Mouse (Mus musculus) midbrain, embryonic 13.5 days (tissue): ENCODE results near the gene Ccna1. TPM values are rescaled to one million over a fixed set of nuclear protein-coding genes. Genes with fewer than 3 reads are reported as not detected.

Source experiments
- ATAC-seq: fragments of 200-750 bp; cut with Nextera tagmentation; 2 replicates; pipeline ENCODE4 v1.8.0; 2017; ENCODE audit warnings: mild to moderate bottlenecking, moderate TSS enrichment, moderate library complexity
- H3K27ac ChIP-seq: fragments of 300-500 bp; sonication (generic); 2 replicates; pipeline ENCODE4 v1.5.1; 2015; ENCODE audit warnings: inconsistent platforms, mild to moderate bottlenecking, moderate library complexity
- H3K27me3 ChIP-seq: fragments of 300-500 bp; sonication (generic); 2 replicates; pipeline ENCODE4 v1.6.1; 2015; ENCODE audit warnings: mild to moderate bottlenecking, inconsistent platforms
- H3K36me3 ChIP-seq: fragments of 300-500 bp; sonication (generic); 2 replicates; pipeline ENCODE4 v1.6.1; 2015; ENCODE audit warnings: mild to moderate bottlenecking, inconsistent platforms
- H3K4me1 ChIP-seq: fragments of 300-500 bp; sonication (generic); replicated peaks from 2 replicates; pipeline ENCODE4 v1.6.1; 2015; ENCODE audit warnings: inconsistent platforms
- H3K4me2 ChIP-seq: fragments of 300-500 bp; sonication (generic); replicated peaks from 2 replicates; pipeline ENCODE4 v1.6.1; 2015; ENCODE audit warnings: moderate library complexity, mild to moderate bottlenecking, inconsistent platforms
- H3K4me3 ChIP-seq: fragments of 300-500 bp; sonication (generic); replicated peaks from 2 replicates; pipeline ENCODE4 v1.5.1; 2015; ENCODE audit warnings: mild to moderate bottlenecking, inconsistent platforms
- H3K9ac ChIP-seq: fragments of 300-500 bp; sonication (generic); replicated peaks from 2 replicates; pipeline ENCODE4 v1.6.1; 2015; ENCODE audit warnings: mild to moderate bottlenecking, inconsistent platforms
- H3K9me3 ChIP-seq: fragments of 300-500 bp; sonication (generic); 2 replicates; pipeline ENCODE4 v1.6.1; 2016; ENCODE audit warnings: mild to moderate bottlenecking, inconsistent platforms
- WGBS: fragments of 180-500 bp; shearing (Covaris S2); methylation state at CpG from one replicate; pipeline ENCODE4 v1.1.7; 2015; 5-methylcytosine and 5-hydroxymethylcytosine counted together
- polyA plus RNA-seq: library from polyadenylated mRNA; unstranded; fragments of >200 nt; fragmentation: Nextera tagmentation; extraction: Ambion mirVana; gene quantifications from 2 replicates; pipeline ENCODE4 v1.2.1, GENCODE M21; 2015

Gene Ccna1
- polyA plus RNA-seq = 1.4 and 2.0 TPM in 2 replicates

DNA sequence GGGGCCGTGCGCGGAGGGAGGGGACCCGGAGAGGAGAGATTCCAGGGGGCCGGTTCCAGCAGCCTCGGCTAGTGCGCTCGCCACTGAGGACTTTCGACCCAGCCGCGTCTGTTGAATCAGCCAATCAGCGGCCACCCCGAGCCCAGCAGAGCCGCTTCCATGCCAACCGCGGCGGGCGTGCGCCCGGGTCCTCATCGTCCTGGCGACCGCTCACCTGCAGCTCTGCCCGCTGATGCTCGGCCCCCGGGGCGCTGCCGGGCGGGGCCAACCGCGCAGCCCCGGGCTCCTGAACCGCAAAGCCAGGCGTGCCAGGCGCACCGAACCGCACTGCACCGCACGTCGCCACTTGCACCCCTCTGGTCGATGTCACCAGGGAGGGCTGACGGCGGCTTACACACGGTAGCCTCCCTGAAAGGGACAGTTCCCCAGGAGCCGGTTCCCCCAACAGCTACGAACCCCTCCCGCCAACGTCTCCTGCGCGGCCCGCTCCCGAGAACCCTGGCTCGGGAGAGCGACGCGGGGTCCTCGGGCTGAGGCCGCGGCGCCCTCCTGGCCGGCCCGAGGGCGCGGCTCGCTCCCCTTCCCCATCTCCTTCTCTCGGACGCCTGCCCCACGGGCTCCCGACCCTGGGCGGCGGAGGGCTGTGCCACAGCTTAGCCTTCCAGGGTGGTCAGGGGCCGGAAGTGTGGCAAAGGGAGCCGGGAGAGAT is at the start of gene Ccna1:
Ccna1 (minus strand) TSS at position 464 of the 709 bp plus-strand sequence.
- no peaks in the 10 kb centered on the region for H3K9me3 ChIP-seq
- H3K4me3 ChIP-seq = peak within 1 kb of the TSS; percentile 67
- peak within 1 kb of the TSS; percentile 98 for H3K4me2 ChIP-seq
- peak within 1 kb of the TSS; percentile 78 for H3K9ac ChIP-seq
- ATAC-seq = peak; percentile 97
- WGBS = under 1% methylated on average over 62 of the region's 73 CpGs
- no peaks in the 10 kb centered on the region for H3K36me3 ChIP-seq
- peaks cover 36% of the 10 kb centered on the region for H3K27me3 ChIP-seq
- H3K4me1 ChIP-seq = peaks cover 12% of the 10 kb centered on the region
- no peak within 1 kb of the TSS for H3K27ac ChIP-seq

DNA sequence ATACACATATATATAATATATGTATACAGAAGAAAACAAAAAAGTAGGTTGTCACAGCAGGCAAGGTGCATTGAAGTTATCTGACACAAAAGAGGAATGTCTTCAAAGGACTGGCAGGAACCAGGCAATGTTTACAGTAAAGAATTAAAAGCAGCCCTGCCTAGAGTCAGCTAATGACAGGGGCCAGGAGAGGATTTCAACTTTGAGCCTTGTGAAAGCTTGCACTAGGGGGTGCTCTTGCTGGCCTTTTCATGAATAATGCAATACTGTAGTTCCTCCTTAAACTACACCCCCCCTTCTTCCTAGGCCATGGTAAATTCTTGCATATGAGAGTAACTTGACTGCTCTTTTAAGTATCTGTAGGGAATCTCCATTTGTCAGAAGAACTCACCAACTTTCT is 45.8 kb upstream of the Ccna1 start:
- Histone ChIP-seq H3K4me2 (no peak overlapping the region), H3K9ac (no peak overlapping the region), H3K9me3 (no peaks in the 10 kb centered on the region), H3K27me3 (no peaks in the 10 kb centered on the region), H3K36me3 (no peaks in the 10 kb centered on the region), H3K4me1 (peaks cover 15% of the 10 kb centered on the region), H3K27ac (no peak overlapping the region), H3K4me3 (no peak overlapping the region)
- ATAC-seq = no peak

DNA sequence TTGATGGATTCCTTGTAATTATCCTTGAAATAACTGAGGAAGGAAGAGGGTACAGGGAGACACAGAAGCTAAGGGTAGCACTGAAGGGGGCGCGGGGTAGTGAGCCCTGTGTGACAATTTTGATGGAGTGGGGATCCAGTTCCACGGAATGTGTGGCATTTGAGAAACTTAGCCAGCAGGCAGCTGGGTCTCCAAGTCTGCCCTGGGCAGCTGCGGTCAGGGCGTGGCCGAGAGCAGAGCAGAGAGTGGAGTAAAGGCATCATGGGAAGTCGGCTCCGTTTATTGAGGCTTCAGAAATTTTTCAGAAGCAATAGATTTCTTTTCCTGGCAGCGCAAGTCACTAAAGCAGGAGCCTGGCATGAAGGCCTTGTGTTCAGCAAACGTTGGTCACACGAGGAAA is 43.7 kb upstream of the Ccna1 start:
- 88% methylated on average over 11 of the region's 11 CpGs for WGBS
- H3K27me3 ChIP-seq = no peaks in the 10 kb centered on the region
- H3K4me2 ChIP-seq = no peak overlapping the region
- H3K4me3 ChIP-seq = no peak overlapping the region
- peaks cover 18% of the 10 kb centered on the region for H3K4me1 ChIP-seq
- no peaks in the 10 kb centered on the region for H3K9me3 ChIP-seq
- no peak overlapping the region for H3K9ac ChIP-seq
- ATAC-seq = no peak
- H3K27ac ChIP-seq = no peak overlapping the region
- H3K36me3 ChIP-seq = no peaks in the 10 kb centered on the region

DNA sequence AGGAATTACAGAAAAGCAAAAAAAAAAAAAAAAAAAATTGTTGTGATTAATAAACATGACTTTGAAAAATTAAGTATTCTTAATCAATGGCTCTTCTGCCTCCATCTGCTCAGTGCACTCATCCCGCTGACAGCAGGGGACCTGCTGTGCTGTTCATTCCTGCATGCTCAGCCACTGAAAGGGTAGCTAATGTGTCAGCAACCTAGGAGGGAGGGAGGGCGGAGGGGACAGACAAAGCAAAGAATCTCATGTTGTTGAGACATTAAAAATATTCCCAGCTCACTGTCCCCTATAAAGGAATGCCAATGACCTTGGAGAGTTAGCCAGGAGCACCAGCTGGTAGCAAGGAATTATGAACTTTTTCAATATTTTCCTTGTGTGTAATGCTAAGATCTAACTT is 42.7 kb upstream of the Ccna1 start:
- Histone ChIP-seq H3K27ac (no peak overlapping the region), H3K4me1 (peaks cover 18% of the 10 kb centered on the region), H3K36me3 (no peaks in the 10 kb centered on the region), H3K4me3 (no peak overlapping the region), H3K27me3 (no peaks in the 10 kb centered on the region), H3K4me2 (no peak overlapping the region), H3K9me3 (no peaks in the 10 kb centered on the region), H3K9ac (no peak overlapping the region)
- 19% methylated on average over 2 of the region's 2 CpGs for WGBS
- ATAC-seq = peak; percentile 80

DNA sequence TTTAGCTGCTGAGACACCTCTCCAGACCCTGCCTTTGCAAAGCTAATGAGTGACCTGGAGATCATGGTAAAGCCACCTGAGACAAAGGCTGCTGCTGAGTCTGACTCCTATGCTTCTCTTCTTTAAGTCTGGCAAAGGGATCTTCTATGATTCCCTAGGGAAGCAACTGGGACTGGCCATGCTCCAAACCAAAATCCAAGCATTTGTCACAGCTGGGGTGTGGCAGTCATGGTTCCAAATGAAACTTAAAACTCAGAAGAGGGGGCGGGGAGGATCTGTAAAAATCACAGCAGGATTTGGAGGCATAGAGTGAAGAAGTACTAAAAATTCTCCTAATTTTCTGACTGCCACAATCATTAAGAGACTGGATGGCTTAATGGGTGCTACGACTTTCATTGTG is 41.9 kb upstream of the Ccna1 start:
- H3K9ac ChIP-seq = no peak overlapping the region
- no peaks in the 10 kb centered on the region for H3K27me3 ChIP-seq
- no peaks in the 10 kb centered on the region for H3K36me3 ChIP-seq
- no peaks in the 10 kb centered on the region for H3K9me3 ChIP-seq
- ATAC-seq = no peak
- H3K4me2 ChIP-seq = no peak overlapping the region
- peaks cover 18% of the 10 kb centered on the region for H3K4me1 ChIP-seq
- 85% methylated on average over 2 of the region's 2 CpGs for WGBS
- H3K4me3 ChIP-seq = no peak overlapping the region
- H3K27ac ChIP-seq = peak overlapping the region; percentile 25; the same call in 1 of the 2 replicates

DNA sequence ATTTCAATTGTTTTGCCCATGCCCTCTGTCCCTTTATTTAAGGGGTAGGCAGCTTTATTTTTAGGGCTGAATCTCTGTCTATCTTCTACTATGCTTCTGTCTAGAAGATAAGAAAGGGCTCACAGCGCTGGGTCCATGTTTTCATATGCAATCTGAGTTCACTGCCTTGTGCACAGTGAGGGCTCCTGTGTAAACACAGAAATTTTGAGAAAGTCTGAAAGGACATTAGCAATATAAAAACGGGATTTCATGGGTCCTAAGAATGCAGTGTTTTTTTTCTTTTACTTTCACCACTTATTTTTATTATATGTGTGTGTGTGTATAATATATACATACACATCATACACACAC is 41.3 kb upstream of the Ccna1 start:
- Histone ChIP-seq H3K9ac (no peak overlapping the region), H3K27ac (peak overlapping the region; percentile 49), H3K36me3 (no peaks in the 10 kb centered on the region), H3K9me3 (no peaks in the 10 kb centered on the region), H3K4me2 (no peak overlapping the region), H3K4me1 (peaks cover 18% of the 10 kb centered on the region), H3K27me3 (no peaks in the 10 kb centered on the region), H3K4me3 (no peak overlapping the region)
- no peak; the same call in 1 of the 2 replicates for ATAC-seq
- WGBS = 78% methylated on average over 2 of the region's 2 CpGs

DNA sequence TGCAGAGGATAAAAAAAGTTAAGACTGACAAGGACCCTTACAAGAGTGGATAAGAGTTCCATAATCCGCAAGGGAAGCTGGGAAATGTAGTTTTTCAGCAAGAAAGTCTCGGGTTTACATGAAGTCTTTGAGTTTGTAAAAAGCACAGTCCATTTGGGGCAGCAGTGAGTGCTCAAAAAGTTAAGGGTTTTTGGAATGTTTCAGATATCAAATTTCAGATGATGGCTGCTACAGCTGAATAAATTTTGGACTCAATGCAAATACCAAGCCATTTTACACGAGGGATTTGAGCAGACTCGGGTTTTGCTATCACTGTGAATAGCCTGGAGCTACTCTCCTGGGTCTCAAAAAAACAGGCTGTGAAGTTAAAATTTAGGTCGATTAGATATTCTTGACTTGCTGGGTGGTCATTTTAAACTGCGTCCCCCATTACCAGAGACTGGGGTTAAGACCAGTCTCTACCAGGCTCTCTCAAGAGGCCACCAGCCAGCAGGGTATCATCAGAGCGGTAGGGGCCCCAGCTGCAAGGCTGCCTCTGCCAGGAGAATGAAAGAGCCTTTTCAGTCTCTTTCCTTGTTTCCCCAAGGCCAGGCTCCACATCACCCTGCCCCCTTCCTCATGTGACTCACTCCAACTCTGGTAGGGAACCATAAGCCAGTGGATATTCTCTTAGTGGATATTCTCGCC is 40.8 kb upstream of the Ccna1 start:
- Histone ChIP-seq H3K36me3 (no peaks in the 10 kb centered on the region), H3K4me1 (peaks cover 18% of the 10 kb centered on the region), H3K27me3 (no peaks in the 10 kb centered on the region), H3K4me2 (no peak overlapping the region), H3K9ac (no peak overlapping the region), H3K9me3 (no peaks in the 10 kb centered on the region), H3K27ac (peak overlapping the region; percentile 49), H3K4me3 (no peak overlapping the region)
- ATAC-seq = peak; percentile 83
- 21% methylated on average over 8 of the region's 8 CpGs for whole genome bisulfite sequencing

DNA sequence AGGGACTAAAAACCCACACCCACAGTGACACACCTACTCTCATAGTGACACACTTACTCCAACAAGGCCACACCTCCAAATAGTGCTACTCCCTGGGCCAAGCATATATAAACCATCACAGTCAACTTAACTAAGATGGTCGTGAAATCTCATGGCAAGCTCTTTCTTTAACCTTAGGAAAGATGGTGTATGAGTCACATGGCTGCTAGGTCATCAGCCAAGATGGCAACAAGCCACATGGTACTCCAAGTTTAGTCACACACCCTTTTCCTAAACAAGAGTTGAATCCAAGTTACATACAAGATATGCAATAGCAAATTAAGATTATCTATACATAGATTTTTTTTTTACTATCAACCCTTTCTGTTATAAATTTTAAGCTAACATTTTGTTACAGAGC is 37.9 kb upstream of the Ccna1 start:
- Histone ChIP-seq H3K27me3 (no peaks in the 10 kb centered on the region), H3K4me1 (peaks cover 18% of the 10 kb centered on the region), H3K36me3 (no peaks in the 10 kb centered on the region), H3K9ac (no peak overlapping the region), H3K9me3 (no peaks in the 10 kb centered on the region), H3K27ac (no peak overlapping the region), H3K4me3 (no peak overlapping the region), H3K4me2 (no peak overlapping the region)
- no peak for ATAC-seq
- 81% methylated on average over 1 of the region's 1 CpGs for WGBS

DNA sequence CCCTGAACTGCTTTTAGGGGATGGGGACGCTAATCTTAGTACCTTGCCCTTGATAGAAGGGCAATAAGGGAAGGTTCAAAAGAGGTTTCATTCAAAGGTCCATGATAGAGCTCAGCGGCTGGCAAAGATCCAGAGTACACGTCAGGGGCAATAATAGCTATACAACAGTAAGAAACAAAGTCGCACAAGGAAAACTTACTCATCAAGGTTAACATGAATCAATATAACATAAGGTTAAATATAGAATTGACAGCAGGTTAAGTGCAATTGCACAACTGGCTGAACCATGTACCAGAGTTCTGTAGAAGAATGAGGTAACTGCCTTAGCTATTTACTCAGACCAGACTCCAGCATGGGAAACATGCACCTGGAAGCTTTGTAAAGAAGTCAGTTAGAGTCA is 34.0 kb upstream of the Ccna1 start:
- no peaks in the 10 kb centered on the region for H3K27me3 ChIP-seq
- H3K9ac ChIP-seq = no peak overlapping the region
- no peaks in the 10 kb centered on the region for H3K36me3 ChIP-seq
- H3K4me1 ChIP-seq = peaks cover 5% of the 10 kb centered on the region
- H3K4me3 ChIP-seq = no peak overlapping the region
- H3K9me3 ChIP-seq = no peaks in the 10 kb centered on the region
- 84% methylated on average over 4 of the region's 4 CpGs for WGBS
- ATAC-seq = no peak
- no peak overlapping the region for H3K27ac ChIP-seq
- H3K4me2 ChIP-seq = no peak overlapping the region

DNA sequence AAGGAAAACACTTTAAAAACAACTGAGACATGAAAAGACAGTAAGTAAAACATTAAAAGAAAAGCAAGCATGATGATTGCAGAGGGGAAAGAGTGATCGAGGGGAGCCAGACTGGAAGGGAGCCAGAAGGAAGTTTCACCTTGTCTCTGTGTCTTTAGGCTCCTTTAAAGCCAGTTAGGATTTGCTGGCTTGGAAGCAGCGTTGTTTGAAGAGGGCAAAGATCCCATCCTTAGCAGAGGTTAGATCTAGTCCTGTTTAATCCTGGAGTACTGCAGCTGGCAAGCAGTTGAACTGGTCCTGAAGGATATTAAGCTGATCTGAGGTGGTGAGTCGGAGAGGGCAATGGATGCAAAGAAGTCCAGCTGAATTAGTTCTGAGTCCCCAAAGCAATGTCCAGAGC is 33.5 kb upstream of the Ccna1 start:
- H3K4me3 ChIP-seq = no peak overlapping the region
- no peak for ATAC-seq
- no peaks in the 10 kb centered on the region for H3K36me3 ChIP-seq
- no peaks in the 10 kb centered on the region for H3K27me3 ChIP-seq
- peaks cover 5% of the 10 kb centered on the region for H3K4me1 ChIP-seq
- H3K27ac ChIP-seq = no peak overlapping the region
- H3K9me3 ChIP-seq = no peaks in the 10 kb centered on the region
- no peak overlapping the region for H3K9ac ChIP-seq
- H3K4me2 ChIP-seq = no peak overlapping the region
- WGBS = 80% methylated on average over 3 of the region's 3 CpGs

DNA sequence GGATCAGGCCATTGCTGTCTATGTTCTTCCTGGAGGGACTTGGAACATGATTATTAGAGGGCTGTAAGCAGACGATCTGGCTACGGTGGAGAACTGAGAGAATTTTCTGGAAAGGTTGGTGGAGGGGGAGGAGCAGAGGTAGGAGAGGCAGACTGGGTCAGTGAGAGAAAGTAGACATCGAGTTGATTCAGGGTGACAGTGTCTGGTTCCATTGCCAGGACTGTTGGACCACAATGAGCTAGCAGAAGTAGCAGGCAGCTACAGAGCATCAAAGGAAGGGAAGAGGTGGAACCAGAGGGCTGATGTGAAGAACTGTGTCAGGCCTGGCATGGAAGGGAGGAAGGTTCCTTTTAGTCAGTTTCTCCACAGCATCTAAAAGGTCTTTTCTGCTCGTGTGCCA is 33.1 kb upstream of the Ccna1 start:
- Histone ChIP-seq H3K4me1 (peaks cover 5% of the 10 kb centered on the region), H3K36me3 (no peaks in the 10 kb centered on the region), H3K27me3 (no peaks in the 10 kb centered on the region), H3K9ac (no peak overlapping the region), H3K27ac (no peak overlapping the region), H3K9me3 (no peaks in the 10 kb centered on the region), H3K4me3 (no peak overlapping the region), H3K4me2 (no peak overlapping the region)
- ATAC-seq = no peak
- 78% methylated on average over 4 of the region's 4 CpGs for WGBS

DNA sequence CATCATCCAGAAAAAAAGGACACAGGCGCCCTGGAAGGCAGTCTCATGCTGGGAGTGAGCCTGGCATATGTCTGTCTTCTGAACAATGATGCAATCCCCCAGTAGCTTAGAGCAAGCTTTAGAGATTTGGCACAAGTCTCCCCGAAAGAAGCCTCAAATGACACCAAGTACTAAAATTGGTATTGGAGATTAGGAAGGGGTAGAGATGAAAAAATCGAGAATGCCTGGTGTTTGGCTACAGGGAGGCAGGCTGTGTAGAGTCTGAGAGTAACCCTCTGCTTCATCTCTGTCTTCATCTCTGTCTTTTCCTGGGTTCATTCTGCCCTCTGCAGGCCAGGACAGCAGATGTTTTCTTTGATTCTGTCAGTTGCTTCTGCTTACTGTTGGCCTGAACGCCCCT is 32.1 kb upstream of the Ccna1 start:
- H3K27ac ChIP-seq = no peak overlapping the region
- no peak for ATAC-seq
- no peaks in the 10 kb centered on the region for H3K27me3 ChIP-seq
- no peaks in the 10 kb centered on the region for H3K36me3 ChIP-seq
- H3K4me2 ChIP-seq = no peak overlapping the region
- H3K4me3 ChIP-seq = no peak overlapping the region
- H3K9me3 ChIP-seq = no peaks in the 10 kb centered on the region
- H3K9ac ChIP-seq = no peak overlapping the region
- H3K4me1 ChIP-seq = peaks cover 5% of the 10 kb centered on the region
- WGBS = 69% methylated on average over 4 of the region's 4 CpGs

DNA sequence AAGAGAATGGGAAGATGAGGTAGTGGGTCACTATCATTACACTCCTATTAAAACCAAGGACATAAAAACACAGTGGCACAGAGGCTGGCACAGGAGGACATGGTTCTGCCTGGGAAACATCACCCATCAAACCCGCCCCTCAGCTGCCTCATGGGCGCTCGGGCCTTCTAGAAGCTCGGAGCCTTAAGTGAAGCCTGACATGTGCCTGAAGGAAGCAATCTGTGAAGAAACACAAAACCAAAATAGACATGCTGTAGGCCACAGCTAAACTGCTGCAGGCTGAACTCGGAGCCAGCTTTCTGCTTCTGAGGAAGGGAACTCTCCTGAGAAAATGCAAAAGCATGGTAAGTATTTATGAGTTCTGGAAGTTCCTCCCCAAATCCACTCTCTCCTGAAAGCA is 31.6 kb upstream of the Ccna1 start:
- WGBS = 88% methylated on average over 5 of the region's 5 CpGs
- no peak for ATAC-seq
- H3K27ac ChIP-seq = no peak overlapping the region

More for the DNA sequence above, 31.6 kb upstream of the Ccna1 start:
- H3K36me3 ChIP-seq = no peaks in the 10 kb centered on the region
- no peak overlapping the region for H3K4me2 ChIP-seq
- H3K9me3 ChIP-seq = no peaks in the 10 kb centered on the region
- H3K4me3 ChIP-seq = no peak overlapping the region
- no peaks in the 10 kb centered on the region for H3K27me3 ChIP-seq
- no peak overlapping the region for H3K9ac ChIP-seq
- H3K4me1 ChIP-seq = peaks cover 5% of the 10 kb centered on the region
